In genomic region chr7:110930118-110930854, GRCm38 (mm10) we compare ENCODE assay signal across 8 mouse cellular contexts. TPM values are rescaled to one million over a fixed set of nuclear protein-coding genes. Genes with fewer than 3 reads are reported as not detected.
DNase-seq lines count a peak whose midpoint lies in the region; ATAC-seq and TF ChIP-seq lines count a peak whose summit lies in the region.

No protein-coding gene starts in this region.

- peak; percentile 7 for DNase-seq in cerebellum, adult 9-10 months
- DNase-seq in cerebellum, adult 11 months = no peak
- peak; percentile 56 to 72 for DNase-seq in B cell, adult 2 months
- peak; percentile 55 to 64 for DNase-seq in layer of hippocampus, adult 2 months (ENCODE audit: low spot score in 2 of 2)
- peak; percentile 81 for DNase-seq in lung, postnatal 10 days
- DNase-seq in urinary bladder, postnatal 36 days (ENCODE audit: low spot score in 2 of 2) = peak; percentile 35 to 45

- H3K36me3 ChIP-seq in heart, embryonic 11.5 days (ENCODE audit: control insufficient read depth, insufficient read depth, low read length) = no peaks in the 10 kb centered on the region

- H3K27ac ChIP-seq in bone marrow, adult 2 months (ENCODE audit: control insufficient read depth, insufficient read depth, low read depth, low read length, poor library complexity) = no peak overlapping the region
- no peak overlapping the region for H3K27ac ChIP-seq in heart, embryonic 11.5 days (ENCODE audit: low read depth, low read length)
- no peak overlapping the region for H3K27ac ChIP-seq in layer of hippocampus, adult 2 months

- peak; percentile 79 for TF ChIP-seq CTCF in bone marrow, adult 2 months (IDR thresholded peaks at IDR 0.05; ENCODE audit: control insufficient read depth, insufficient read depth, low read length)
- TF ChIP-seq CTCF in layer of hippocampus, adult 2 months (conservative IDR thresholded peaks at IDR 0.05) = peak; percentile 88

- 27% methylated on average over 3 of the region's 3 CpGs for WGBS in bone marrow, adult 2 months
- 24% methylated on average over 3 of the region's 3 CpGs for WGBS in heart, embryonic 11.5 days (ENCODE audit: insufficient replicate concordance)

- no peak overlapping the region for H3K4me3 ChIP-seq in bone marrow, adult 2 months (replicated peaks; ENCODE audit: control insufficient read depth, low read depth, low read length)
- no peak overlapping the region for H3K4me3 ChIP-seq in heart, embryonic 11.5 days (ENCODE audit: low read depth, low read length)
- no peak overlapping the region for H3K4me3 ChIP-seq in layer of hippocampus, adult 2 months

- no peaks in the 10 kb centered on the region for H3K27me3 ChIP-seq in heart, embryonic 11.5 days (ENCODE audit: control insufficient read depth, insufficient read depth, low read length)

- H3K9ac ChIP-seq in heart, embryonic 11.5 days (ENCODE audit: low read depth, low read length) = no peak overlapping the region

- H3K9me3 ChIP-seq in heart, embryonic 11.5 days (replicated peaks; ENCODE audit: control insufficient read depth, low read length) = no peaks in the 10 kb centered on the region

- no peaks in the 10 kb centered on the region for H3K4me1 ChIP-seq in bone marrow, adult 2 months (ENCODE audit: control insufficient read depth, insufficient read depth, low read length)
- H3K4me1 ChIP-seq in heart, embryonic 11.5 days (ENCODE audit: control insufficient read depth, insufficient read depth, low read length) = no peaks in the 10 kb centered on the region

- H3K4me2 ChIP-seq in heart, embryonic 11.5 days = no peak overlapping the region

- no peak for TF ChIP-seq POLR2A in bone marrow, adult 2 months (IDR thresholded peaks at IDR 0.05; ENCODE audit: borderline replicate concordance, control insufficient read depth, low read depth, low read length)

- ATAC-seq in heart, embryonic 11.5 days (replicated peaks; ENCODE audit: insufficient number of reproducible peaks, low FRiP score, low TSS enrichment) = 0 out of 2 replicates have a peak, but pooled peaks have one; percentile 69

RNA-seq across cellular contexts. Expression of gene Mrvi1, which starts 52.0 kb away (rescaled TPM):
- polyA plus RNA-seq in bone marrow, adult 2 months (2011; ENCODE audit: insufficient read depth, insufficient read length, low replicate concordance, missing spikeins) = 10.7 and 59.3 TPM in 2 replicates
- polyA plus RNA-seq in heart, embryonic 11.5 days (2014; fragmentation: Nextera tagmentation; extraction: Ambion mirVana) = 6.6 and 7.4 TPM in 2 replicates
- total RNA-seq in layer of hippocampus, adult 2 months (2021) = 1 to 10 TPM; 1.4 to 2.7 TPM
